Mouse (Mus musculus): Measurements from ENCODE around the gene Epha1.
A peak's percentile ranks its signal among the peaks of the same experiment; 100 is the strongest.

Epha1 gene

DNA sequence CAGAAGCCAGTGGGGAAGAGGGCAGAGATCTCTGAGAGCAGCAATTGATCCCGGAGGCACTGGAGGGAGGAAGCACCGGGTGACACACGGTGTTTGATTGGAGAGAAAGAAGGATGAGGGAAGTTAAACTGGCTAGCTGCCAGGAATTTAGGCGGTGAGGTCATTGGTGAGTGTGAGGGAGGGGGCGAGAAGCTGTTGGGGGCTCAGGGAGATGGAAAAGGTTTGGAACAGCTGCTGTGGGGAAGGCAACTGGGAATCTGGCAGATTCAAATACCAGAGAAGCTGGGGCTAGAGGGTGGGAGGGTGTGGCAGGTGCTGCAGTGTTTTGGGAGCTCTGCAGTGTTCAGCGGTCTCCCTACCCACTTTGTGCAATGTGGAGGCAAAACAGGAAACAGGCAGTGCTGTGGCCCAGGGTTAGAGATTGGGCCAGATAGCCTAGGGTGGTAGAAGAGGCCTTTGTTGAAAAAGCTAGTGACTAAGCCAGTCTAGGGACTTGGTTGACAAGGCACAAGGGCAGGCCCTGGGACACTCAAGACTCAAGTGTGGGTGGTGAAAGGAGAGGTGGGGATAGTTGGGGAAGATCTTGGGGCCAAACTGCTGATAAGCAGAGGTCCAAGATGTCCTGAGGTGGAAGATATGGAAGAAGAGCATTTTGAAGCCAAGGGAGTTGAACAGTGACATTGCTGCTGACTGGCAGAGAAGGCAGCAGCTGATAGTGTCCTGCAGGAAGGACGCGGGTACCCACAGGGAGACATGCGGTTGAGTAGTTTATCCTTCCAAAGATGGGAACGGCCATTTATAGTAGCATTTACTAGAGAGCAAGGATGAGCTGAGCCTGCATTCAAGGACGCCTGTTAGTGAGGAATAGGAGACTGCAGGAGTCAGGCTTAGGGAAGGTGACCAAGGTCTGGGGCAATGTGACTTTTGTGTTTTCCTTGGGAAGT, 18.7 kb downstream of the Epha1 start:
- DNase-seq (ENCODE audit: low read depth): peak; percentile 97

DNA sequence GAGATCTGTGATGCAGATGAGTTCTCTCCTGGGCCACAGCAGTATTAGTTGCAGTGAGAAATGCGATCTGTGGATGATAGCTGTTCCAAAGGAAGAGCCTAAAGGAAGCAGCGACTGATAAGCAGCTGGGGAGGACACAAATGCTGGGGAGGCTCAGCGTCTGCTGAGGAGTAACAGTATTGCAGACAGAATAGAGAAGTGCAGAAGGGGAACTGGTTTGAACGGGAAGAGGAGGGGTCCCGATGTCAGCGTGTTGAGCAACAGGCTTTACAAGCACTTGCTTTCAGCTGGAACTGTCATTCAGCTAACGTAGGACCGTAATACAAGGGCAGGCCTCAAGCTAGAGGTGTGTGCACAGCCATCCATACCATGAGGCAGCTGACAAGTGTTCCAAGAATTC, 19.9 kb downstream of the Epha1 start:
- DNase-seq (ENCODE audit: low read depth): peak; percentile 95

DNA sequence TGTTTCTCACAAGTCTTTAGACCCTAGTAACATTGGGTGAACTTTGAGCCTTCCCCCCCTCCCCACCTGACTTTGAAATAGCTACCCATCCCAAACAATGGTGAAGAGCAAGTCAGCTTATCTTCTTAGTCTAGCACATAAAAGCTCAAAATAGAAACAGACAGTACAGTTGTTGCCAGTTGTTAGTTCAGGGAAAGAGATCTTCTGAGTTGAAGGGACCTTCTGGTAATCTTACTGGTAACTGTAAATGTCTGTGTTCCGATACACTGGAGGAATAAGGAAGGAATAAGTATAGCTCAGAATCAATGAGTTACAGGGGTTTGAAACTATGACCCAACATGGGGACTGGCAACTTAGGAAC, 20.6 kb downstream of the Epha1 start:
- no peak for DNase-seq (ENCODE audit: low read depth)

DNA sequence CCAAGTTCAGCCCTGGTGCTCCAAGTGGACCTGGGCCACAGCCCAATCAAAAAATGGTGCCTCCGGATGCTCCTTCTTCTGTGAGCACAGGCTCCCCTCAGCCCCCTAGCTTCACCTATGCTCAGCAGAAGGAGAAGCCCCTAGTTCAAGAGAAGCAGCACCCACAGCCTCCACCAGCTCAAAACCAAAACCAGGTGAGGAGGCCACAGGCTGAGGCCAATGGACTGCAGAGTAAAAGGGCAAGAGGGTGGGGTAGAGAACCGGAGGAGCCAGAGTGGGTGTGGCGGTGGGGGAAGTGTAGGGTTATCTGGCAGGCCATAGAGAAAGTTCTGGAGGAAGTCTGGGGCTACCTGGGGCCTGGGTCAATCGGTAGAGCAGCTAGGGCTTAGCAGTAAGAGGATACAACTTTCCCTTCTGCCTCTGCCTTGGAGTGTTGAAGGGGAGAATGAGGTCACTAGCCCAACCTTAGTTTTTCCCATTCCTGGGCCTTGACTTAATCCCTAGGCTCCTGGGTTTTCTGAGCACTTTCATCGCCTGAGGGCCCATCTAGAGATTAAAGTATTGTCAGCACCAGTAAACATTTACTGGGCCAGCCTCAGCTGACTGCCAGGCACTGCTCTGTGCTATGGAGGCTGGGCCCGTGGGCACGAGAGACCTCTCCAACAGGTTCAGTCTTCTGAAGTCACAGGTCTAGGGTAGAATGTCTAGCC, 21.1 kb downstream of the Epha1 start:
- DNase-seq (ENCODE audit: low read depth): peak; percentile 40

DNA sequence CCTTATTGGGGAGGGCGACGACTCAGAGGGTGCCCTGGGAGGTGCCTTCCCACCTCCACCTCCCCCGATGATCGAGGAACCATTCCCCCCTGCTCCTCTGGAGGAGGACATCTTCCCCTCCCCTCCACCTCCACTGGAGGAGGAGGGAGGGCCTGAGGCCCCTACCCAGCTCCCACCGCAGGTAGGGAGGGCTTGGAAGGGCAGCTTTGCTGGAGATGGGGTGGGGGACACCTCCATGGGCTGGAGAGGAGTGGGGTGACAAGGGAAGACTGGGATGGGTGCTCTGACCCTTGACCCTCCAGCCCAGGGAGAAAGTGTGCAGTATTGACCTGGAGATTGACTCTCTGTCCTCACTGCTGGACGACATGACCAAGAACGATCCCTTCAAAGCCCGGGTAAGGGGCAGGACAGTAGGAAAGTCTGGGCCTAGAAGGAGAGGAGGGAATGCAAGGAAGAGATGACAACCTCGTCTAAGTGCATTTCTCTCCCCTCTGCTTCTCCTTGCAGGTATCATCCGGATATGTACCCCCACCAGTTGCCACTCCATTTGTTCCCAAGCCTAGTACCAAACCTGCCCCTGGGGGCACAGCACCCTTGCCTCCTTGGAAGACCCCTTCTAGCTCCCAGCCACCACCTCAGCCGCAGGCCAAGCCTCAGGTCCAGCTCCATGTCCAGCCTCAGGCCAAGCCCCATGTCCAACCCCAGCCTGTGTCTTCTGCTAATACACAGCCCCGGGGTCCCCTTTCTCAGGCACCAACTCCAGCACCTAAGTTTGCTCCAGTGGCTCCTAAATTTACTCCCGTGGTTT, 21.9 kb downstream of the Epha1 start:
- DNase-seq (ENCODE audit: low read depth): no peak

DNA sequence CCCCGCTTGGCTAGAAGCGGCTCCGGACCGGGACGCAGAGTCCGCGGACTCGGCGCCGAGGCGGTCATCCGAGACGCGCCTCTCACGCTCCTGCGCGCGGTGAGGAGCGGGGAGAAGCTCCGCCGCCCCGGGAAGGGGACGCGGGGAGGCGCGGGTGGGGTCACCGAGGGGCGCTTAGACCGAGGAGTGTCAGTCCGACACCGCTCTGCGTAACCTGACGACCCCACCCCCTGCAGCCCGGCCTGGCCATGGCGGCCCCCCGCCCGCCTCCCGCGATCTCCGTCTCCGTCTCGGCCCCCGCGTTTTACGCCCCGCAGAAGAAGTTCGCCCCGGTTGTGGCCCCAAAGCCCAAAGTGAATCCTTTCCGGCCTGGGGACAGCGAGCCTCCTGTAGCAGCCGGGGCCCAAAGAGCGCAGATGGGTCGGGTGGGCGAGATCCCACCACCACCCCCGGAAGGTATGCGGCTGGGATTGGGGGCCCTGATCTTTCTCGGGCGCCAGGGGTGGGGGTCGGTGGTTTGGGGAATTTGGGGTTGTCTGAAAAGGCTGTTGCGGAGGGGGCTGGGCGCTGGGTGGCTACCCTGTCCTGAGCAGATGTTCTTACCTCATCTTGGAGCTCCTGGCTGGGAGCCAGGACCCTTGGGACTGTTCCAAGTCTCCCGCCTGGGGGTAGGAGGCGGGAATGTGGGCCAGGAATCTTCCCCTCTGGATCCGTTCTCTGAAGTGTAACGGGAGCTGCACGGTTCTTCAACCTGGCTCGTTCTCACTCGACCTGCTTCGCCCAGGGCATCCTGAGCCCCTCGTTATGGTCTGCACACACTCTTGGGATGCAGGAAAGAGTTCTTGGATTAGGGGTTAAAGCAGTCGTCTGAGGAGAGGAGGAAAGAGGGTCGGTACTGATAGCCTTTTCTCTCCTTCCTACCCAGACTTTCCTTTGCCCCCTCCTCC, 22.8 kb downstream of the Epha1 start:
- peak; percentile 29 for DNase-seq (ENCODE audit: low read depth)

DNA sequence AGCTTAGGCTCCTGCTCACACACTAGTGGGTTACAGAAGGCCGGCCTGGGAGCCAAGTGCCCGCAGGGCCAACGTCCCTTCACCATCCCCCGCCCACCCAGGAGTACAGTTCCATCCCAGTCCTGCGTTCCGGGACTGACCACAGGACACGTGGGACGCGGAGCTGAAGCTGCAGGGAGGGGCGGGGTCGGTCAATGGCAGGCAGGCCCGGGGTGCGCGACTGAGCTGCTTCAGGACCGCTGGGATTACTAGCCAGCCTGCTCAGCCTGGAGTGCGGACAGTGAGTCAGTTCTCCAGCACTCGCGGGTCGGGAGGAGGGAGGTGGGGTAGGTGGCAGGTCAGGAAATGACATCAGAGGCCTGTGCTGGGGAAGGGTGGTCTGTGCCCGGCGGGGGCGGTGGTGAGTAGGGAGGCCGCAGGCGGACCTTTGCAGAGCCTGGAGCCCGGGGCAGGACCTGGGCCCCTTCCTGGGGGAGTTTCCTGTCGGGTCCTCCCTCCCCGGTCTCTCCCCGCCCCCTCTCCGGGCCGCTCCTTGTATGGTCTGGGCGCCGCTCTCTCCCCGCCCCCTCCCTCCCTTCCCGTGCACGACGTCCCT, 23.5 kb downstream of the Epha1 start, which contains the start of gene Zyx:
Gene Zyx, plus strand, starts transcription at position 205 of the 595 bp plus-strand sequence.
- DNase-seq (ENCODE audit: low read depth): peak; percentile 97

DNA sequence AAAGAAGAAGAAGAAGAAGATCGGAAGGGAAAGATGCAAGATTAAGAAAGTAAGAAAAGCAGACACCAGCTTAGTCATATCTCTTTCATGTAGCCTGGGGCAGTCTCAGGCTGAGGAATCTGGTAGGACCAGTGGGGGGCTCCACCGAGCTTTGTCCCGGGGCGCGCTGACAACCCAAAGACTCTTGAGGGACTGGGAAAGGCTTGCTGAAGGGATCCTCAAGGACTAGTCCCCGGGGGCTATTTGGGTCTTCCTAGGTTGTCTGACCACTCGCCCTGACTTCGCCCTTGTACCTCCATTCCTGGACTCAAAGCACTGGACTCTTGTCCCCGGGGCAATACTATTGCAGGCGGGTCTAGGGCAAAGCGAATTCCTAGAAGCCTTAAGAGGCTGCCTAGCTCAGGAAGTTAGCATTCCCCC, 24.1 kb downstream of the Epha1 start:
- peak; percentile 84 for DNase-seq (ENCODE audit: low read depth)

DNA sequence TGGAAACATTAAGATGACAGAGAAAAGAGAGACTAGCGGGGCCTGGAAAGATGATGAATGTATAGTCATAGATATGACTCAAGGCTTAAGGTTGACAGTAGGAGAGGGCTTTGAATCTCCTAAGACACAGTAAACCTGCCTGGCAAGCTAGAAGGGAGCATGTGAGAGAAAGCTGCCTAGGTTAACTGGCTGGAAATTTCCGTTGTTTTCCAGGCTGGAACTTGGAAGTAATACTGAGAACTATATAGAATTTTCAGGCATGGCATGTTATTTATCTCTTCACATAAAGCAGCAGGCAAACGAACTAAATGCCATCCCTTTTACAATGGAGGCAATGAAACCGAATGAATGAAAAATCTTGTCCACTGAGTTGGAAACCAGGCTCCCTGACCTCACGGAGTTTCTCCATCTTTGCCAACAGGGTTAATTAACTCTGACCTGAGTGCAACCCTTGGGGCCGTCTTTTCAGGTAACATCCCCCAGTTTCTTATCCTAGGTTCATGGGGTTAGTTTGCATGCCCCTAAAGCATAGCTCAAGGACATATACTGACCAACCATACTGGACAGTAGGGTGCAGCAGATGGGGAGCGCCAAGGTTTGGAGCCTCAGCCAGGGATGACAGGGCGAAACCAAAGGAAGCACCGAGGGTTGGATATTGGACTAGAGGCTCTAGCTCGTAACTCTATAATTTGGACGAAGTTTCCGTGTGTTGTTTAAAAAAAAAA, 24.6 kb downstream of the Epha1 start:
- DNase-seq (ENCODE audit: low read depth): no peak

DNA sequence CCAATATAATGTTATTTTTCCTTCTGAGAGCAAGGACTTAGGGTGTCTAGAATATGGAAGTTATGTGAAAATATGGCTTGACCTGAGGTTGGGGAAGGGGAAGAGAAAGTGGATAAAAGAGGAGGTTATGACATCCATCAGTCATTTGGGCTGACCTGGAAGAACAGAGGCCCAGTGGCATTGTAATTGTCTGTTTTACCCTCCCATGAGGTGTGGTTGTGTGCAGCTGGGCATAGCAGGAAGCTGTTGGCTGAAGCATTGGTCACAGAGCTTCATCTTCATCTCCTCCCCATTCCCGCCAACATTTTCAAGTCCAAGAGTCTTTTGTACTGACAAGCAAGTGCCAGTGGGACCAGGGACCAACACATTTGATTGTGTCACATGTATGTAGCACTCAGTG, 28.8 kb downstream of the Epha1 start:
- DNase-seq (ENCODE audit: low read depth): no peak

DNA sequence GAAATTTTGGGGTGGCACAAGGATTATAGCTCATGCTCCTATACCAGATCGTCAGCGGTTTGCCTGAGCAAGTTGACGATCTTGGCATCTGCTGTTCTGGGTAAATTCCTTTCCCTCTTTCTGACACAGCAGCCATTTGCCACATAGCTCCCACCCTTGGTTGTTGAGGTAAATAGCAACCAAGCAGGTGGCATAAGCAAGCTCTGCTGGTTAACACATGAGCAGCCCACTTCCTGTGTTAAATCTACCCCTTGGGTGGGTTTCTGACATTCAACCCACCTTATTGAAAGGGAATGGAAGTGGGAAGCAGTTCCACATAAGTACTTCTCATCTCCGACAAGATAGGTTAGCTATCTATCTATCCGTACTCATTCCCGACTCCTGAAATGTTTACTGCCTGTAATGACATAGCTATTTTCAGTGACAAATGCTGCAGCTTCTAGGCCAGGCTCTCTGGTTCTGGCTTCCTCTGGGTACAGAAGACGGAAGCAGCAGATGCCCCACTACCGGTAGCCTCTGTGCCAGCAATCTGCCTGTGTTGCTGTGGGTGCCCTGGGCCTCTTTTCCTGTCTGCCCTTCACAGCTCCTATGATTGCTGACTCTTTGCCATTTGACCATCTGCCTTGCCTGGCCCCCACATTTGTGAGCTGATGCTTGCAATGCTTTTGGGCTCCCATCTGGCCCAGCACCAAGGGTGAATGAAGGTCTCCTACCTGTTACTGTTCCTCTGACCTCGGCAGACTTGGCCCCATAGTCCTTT, 29.5 kb downstream of the Epha1 start:
- DNase-seq (ENCODE audit: low read depth): peak; percentile 56

DNA sequence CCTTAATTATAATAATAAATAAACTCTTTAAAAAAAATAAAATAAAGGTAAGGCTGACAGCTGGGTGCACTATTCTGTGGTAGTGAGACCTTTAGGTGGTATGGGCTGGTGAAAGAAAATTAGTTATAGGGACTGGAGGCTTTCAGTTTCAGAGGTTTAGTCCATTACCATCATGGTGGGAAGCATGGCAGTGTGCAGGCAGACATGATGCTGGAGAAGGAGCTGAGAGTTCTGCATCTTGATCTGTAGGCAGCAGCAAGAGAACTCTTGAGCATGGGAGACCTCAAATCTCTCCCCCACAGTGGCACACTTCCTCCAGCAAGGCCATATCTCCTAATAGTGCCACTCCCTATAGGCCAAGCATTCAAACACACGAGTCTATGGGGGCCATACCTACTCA, 30.9 kb downstream of the Epha1 start:
- no peak for DNase-seq (ENCODE audit: low read depth)

DNA sequence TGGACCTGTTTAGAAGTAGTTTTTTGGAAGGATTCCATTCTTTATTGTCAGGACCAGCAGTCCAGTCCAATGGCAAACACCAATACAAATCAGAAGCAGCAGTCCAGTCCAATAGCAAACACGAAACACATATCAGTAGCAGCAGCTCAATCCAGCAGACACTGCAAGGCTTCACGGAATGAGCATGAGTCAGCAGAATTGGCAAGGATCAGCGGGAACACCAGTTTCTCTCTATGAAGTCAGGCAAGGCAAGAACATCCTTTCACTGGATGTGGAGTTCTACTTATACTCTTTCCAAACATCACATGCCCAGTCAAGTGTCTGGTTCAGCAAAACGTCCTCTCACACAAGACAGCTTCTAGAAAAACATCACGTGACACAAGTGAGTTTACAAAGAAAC, 33.1 kb downstream of the Epha1 start:
- no peak for DNase-seq (ENCODE audit: low read depth)

DNA sequence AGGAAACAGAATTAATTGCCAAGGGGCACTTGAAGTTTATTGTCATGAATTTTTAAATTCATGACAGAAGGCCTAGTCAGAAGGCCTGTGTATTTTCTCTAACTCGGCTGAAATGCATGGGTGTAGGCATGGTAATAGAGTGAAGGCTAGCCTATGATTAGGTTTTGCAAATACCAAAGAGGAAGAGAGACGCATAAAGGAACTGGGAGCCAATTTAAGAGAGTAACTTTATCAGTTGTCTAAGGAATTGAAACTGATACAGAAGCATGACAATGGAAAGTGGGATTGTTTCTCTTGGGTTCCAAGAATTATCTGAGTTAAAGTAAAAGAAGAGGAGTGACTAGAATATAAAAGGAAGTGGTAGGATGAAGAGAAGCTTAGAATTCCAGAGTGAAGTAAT, 33.9 kb downstream of the Epha1 start:
- DNase-seq (ENCODE audit: low read depth): no peak

DNA sequence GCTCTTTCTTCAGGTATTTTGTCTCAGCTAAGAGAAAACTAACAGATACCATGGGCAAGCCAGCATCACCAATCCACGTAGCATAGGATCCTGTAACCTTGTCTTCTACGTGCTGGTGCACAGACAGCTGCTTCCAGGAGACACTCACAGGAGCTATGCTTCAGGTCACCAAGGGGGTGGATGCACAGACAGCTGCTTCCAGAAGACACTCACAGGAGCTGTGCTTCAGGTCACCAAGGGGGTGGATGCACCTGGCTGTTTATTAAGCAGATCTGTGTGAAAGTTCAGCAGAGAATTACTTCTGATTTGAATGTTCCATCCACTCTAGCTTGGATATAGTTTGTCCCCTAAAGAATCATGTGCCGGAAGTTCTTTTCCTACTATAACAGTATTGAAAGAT, 42.1 kb downstream of the Epha1 start:
- DNase-seq (ENCODE audit: low read depth): no peak

DNA sequence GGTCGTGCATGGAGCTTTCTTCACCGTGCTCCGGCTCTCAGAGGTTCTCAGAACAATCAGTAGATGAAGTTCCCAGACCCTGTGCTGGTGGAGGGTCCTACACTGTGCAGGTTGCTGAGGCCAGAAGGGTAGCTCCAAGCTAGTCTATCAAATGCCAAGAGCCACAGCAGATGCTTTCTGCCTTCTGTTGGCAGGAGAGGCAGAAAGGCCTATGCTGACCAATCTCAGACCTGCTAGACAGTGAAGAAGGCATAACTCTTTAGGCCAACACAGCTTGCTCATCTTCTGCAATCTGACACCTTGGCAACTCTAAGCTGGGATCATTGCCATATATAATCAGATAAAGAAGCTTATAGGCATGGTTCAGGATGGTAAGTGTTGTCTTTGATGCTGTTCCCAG, 42.9 kb downstream of the Epha1 start:
- DNase-seq (ENCODE audit: low read depth): no peak

DNA sequence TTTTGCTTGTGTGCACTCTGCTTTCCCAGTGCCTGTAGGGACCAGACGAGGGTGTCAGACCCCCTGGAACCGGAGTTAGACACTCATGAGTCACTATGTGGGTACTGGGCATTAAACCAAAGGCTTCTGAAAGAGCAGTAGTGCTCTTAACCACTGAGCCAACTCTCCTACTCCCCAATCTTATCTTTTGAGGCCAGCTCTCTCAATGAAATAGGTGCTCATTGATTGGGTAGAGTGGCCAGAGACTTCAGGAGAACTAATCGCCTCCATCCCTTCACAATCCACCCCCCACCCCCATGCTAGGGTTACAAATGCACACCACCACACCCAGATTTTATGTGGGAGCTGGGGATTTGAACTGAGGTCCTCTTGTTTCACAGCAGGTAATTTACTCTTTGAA, 44.3 kb downstream of the Epha1 start:
- DNase-seq (ENCODE audit: low read depth): no peak

DNA sequence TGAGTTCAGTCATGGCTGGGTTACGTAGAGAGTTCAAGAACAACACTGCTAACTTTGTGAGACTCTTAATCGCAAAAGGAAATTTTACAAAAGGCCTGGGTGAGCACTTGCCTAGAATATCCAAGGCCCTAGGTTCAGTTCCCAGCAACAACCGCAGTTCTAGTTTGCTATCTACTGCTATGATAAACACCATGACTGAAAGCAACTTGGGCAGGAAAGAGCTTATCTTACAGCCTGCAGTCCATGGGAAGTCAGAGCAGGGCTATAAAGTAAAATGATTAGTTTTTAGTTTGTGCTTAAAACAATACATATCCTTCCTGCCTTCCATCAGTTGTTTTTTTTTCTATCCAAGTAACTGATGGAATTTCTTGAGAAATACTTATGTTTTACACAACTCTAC, 46.6 kb downstream of the Epha1 start:
- no peak for DNase-seq (ENCODE audit: low read depth)

DNA sequence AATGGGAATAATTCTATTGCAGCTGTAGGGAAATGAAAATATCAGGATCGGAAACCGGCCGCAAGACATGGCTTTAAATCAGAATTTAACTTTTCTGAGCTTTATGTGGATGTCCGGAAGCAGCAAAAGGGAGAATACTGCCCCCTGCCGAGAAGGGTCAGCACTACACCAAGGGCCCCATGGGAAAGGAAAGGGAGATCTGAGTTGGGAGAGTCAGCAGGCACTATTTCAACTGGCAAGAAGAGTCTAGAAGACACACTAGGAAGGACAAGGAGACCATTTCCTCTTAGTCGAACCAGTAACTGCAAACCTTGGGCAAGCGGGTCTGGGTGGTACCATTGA, 47.8 kb downstream of the Epha1 start:
- peak; percentile 36 for DNase-seq (ENCODE audit: low read depth)

Data from 416B (cell line).